Mouse (Mus musculus): Measurements from ENCODE around the gene Cab39l. TPM values are rescaled to one million over a fixed set of nuclear protein-coding genes. Genes with fewer than 3 reads are reported as not detected.
A peak's percentile ranks its signal among the peaks of the same experiment; 100 is the strongest.

Cab39l gene
- polyA plus RNA-seq, 1 experiment from 2014 or later, result 44.5 TPM

DNA sequence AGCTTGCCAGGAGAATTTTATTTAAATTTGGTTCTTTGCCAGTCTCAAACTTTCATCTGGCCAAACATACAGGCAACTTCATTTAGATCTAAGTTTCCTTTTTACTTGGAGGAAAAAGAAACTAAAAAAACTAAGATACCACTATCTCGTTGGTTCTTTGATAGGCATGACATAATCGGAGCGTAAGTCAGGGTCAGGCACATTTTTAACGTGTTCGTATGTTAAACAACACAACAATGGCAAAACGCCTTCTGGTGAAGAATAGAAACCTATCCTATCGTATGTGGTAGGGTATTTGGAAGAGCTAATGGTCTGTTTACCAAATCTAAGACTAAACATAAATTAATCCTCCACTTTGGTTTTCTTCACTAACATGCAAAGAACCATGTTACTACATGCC is 733 bp upstream of the Cab39l start:
- 20% methylated on average over 7 of the region's 7 CpGs for WGBS
- Histone ChIP-seq H3K4me3 (peak overlapping the region; percentile 91), H3K4me1 (0 out of 2 replicates have a peak, but pooled peaks cover 2% of the 10 kb centered on the region), H3K27me3 (no peaks in the 10 kb centered on the region), H3K36me3 (no peaks in the 10 kb centered on the region), H3K4me2 (peak overlapping the region; percentile 76), H3K9me3 (no peaks in the 10 kb centered on the region), H3K27ac (no peak overlapping the region), H3K9ac (peak overlapping the region; percentile 87)
- no peak for ATAC-seq (ENCODE audit: insufficient number of reproducible peaks, low FRiP score, low TSS enrichment, low read depth)

DNA sequence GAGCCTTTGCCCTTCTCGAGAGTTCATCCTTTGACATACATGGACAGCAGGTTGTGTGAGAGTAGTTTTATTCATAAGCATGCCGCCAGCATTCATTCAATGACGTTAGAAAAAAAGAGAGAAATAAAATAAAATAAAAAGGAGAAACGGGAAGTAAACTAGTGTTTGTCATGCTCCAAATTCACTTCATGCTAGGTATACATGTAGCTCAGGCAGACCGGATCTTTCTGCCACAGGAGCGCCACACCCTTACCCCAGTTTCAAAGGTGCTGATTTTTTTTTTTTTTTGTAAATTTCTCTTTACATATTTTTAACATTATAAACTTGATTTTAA is 667 bp downstream of the Cab39l start:
- Histone ChIP-seq H3K27me3 (no peaks in the 10 kb centered on the region), H3K4me1 (0 out of 2 replicates have a peak, but pooled peaks cover 2% of the 10 kb centered on the region), H3K36me3 (no peaks in the 10 kb centered on the region), H3K9ac (peak overlapping the region; percentile 87), H3K9me3 (no peaks in the 10 kb centered on the region), H3K4me2 (peak overlapping the region; percentile 76), H3K27ac (peak overlapping the region; percentile 89), H3K4me3 (peak overlapping the region; percentile 91)
- ATAC-seq (ENCODE audit: insufficient number of reproducible peaks, low FRiP score, low TSS enrichment, low read depth), result no peak
- 13% methylated on average over 6 of the region's 6 CpGs for WGBS

DNA sequence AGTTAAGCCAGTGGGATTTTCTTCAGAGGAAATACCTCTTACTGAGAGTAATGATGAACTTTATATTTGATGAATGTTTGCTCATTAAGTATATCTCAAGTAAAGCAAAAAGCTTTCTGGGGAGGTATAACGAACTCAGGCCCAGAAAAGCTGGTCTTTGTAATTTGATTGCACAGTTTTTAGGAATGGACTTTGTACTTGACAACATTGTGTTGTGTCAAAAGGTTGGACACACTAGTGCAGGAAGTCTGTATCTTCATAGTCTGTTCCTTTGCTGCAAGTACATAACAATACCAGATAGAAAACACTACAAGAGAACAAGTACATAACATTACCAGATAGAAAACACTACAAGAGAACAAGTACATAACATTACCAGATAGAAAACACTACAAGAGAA is 4.6 kb downstream of the Cab39l start:
- 80% methylated on average over 1 of the region's 1 CpGs for WGBS
- Histone ChIP-seq H3K36me3 (no peaks in the 10 kb centered on the region), H3K27me3 (no peaks in the 10 kb centered on the region), H3K4me1 (no peaks in the 10 kb centered on the region), H3K9ac (no peak overlapping the region), H3K4me3 (no peak overlapping the region), H3K9me3 (peaks cover 2% of the 10 kb centered on the region; the same call in 1 of the 2 replicates), H3K27ac (no peak overlapping the region), H3K4me2 (no peak overlapping the region)
- no peak for ATAC-seq (ENCODE audit: insufficient number of reproducible peaks, low FRiP score, low TSS enrichment, low read depth)

DNA sequence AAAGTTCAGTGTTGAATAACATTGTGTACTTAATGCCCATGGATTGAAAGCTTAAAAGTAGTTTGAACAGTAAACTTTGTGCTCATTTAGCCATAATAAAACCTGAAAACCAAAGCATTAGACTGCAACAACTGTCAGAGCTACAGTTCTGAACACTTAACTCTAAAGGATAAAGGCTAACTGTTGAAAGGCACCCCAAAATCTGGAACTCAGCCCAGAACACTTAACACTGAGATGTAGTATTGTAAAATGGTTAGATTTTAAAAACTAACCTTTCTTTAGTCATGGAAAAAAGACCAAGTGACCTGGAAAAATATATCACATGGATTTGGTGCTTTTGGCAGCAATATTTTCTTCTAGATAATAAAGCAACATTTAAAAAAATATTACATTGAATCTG is 7.2 kb downstream of the Cab39l start:
- Histone ChIP-seq H3K4me1 (no peaks in the 10 kb centered on the region), H3K9me3 (peaks cover 2% of the 10 kb centered on the region; the same call in 1 of the 2 replicates), H3K27me3 (no peaks in the 10 kb centered on the region), H3K9ac (no peak overlapping the region), H3K36me3 (no peaks in the 10 kb centered on the region), H3K4me2 (no peak overlapping the region), H3K4me3 (no peak overlapping the region), H3K27ac (no peak overlapping the region)
- ATAC-seq (ENCODE audit: insufficient number of reproducible peaks, low FRiP score, low TSS enrichment, low read depth), result no peak

DNA sequence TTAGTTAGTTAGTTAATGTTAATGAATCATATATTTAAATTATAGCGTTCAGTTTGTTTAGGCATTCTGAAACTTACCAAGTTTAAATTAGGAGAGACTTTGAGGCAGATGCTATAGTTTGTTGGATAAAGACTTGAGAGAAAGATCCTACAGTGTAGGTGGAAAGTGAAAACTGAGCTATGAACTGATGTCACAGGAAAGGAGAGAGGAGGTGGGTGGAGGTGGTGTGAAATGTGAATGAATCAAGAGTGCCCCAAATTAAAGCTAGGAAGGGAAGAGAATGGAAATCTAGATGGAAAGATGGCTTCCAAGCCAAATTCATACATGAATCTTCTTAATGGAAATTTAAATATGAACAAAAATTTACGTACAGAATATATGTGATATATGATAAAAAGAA is 25.7 kb downstream of the Cab39l start:
- Histone ChIP-seq H3K4me1 (no peaks in the 10 kb centered on the region; the same call in 1 of the 2 replicates), H3K9me3 (no peaks in the 10 kb centered on the region), H3K27ac (no peak overlapping the region), H3K36me3 (peaks cover 14% of the 10 kb centered on the region), H3K9ac (no peak overlapping the region), H3K27me3 (no peaks in the 10 kb centered on the region), H3K4me2 (no peak overlapping the region), H3K4me3 (no peak overlapping the region)
- 96% methylated on average over 2 of the region's 2 CpGs for WGBS
- ATAC-seq (ENCODE audit: insufficient number of reproducible peaks, low FRiP score, low TSS enrichment, low read depth), result no peak

DNA sequence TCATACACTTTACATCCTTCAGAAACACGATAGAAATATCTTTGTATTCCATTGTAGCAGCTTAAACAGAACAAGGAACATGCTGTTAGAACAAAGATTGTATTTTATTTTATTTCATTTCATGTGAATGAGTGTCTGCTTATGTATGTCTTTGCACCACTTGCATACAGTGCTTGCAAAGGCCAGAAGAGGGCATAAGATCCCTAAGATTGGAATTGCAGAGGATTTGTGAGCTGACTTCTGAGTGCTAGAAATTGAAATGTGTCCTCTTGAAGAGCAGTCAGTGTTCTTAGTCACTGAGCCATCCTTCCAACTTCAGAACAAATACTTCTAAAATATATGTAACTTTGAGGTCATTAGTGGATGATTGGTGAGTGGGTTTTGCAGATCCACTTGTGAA is 27.0 kb downstream of the Cab39l start:
- Histone ChIP-seq H3K27ac (no peak overlapping the region), H3K27me3 (no peaks in the 10 kb centered on the region), H3K9me3 (no peaks in the 10 kb centered on the region), H3K4me2 (no peak overlapping the region), H3K36me3 (0 out of 2 replicates have a peak, but pooled peaks cover 6% of the 10 kb centered on the region), H3K4me1 (no peaks in the 10 kb centered on the region; the same call in 1 of the 2 replicates), H3K9ac (no peak overlapping the region), H3K4me3 (no peak overlapping the region)
- ATAC-seq (ENCODE audit: insufficient number of reproducible peaks, low FRiP score, low TSS enrichment, low read depth), result no peak
- 68% methylated on average over 1 of the region's 1 CpGs for WGBS

DNA sequence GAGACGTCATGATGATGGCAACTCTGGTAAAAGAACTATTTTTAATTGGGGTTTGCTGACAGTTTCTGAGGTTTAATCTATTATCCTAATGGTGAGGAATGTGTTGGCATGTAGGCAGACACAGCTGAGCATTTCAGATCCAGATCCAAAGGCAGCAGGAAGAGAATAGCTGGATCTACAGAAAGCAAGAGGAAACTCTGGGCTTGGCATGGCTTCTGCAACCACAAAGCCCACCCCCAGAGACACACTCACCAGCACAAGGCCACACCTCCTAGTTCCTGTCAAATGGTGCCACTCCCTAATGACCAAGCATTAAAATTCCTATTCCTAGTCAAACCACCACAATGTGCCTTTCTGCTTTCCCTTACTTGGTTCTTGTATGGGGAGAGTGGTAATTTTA is 30.0 kb downstream of the Cab39l start:
- 0 out of 2 replicates have a peak, but pooled peaks cover 2% of the 10 kb centered on the region for H3K36me3 ChIP-seq
- H3K4me1 ChIP-seq, result no peaks in the 10 kb centered on the region; the same call in 1 of the 2 replicates
- no peak overlapping the region for H3K4me3 ChIP-seq
- H3K9ac ChIP-seq, result no peak overlapping the region
- H3K9me3 ChIP-seq, result no peaks in the 10 kb centered on the region
- ATAC-seq (ENCODE audit: insufficient number of reproducible peaks, low FRiP score, low TSS enrichment, low read depth), result no peak
- no peak overlapping the region for H3K27ac ChIP-seq
- no peak overlapping the region for H3K4me2 ChIP-seq
- 81% methylated on average over 1 of the region's 1 CpGs for WGBS
- no peaks in the 10 kb centered on the region for H3K27me3 ChIP-seq

DNA sequence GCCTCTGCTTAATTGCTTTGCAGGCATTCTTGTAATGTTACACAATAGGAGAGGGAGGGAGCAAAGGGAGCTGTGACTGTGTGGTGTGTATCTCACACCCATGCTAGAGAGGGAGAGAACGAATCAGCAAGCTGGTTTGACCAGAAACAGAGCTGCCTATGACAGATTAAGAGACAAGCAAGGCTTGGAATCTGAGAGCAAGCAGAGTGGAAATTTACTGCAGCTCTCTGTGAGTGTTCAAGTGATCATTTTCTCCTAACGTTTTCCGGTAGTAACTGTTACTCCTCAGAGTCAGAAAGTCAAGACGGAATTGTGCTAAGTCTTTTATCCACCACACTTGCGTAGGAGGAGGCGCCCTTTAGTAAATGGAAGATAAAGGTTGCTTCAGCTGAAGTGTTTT is 37.9 kb downstream of the Cab39l start:
- Histone ChIP-seq H3K27ac (peak overlapping the region; percentile 38; the same call in 1 of the 2 replicates), H3K36me3 (no peaks in the 10 kb centered on the region), H3K4me3 (no peak overlapping the region), H3K9me3 (no peaks in the 10 kb centered on the region), H3K27me3 (no peaks in the 10 kb centered on the region), H3K4me2 (no peak overlapping the region), H3K9ac (no peak overlapping the region), H3K4me1 (peaks cover 3% of the 10 kb centered on the region; the same call in 1 of the 2 replicates)
- no peak for ATAC-seq (ENCODE audit: insufficient number of reproducible peaks, low FRiP score, low TSS enrichment, low read depth)
- 47% methylated on average over 6 of the region's 6 CpGs for whole genome bisulfite sequencing

DNA sequence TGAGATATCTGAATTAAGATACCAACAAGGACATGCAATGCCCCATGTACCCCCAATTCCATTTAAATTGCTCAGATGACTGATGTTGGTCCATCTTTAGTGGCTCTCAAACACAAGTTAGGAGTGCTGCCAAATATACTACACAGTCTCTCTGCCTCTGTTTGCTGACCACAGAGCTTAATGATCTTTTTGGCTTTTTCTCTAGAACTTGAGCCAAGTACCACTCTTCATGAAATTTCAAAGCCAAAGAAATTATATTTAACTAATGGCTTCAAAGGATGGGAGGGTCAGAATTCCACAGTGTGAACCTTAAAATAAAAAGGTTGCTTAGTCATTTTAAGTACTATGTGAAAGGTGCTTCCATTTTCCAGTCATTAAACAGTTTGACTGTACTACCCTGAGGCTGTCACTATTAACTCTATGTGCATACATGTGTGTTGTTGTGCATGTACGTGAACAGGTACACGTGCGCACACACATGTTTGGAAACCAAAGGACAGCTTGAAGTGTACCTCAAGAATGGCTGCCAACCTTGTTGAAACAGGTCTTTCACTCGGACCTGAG is 44.6 kb downstream of the Cab39l start:
- Histone ChIP-seq H3K36me3 (no peaks in the 10 kb centered on the region), H3K9ac (no peak overlapping the region), H3K4me3 (no peak overlapping the region), H3K27ac (no peak overlapping the region), H3K4me1 (no peaks in the 10 kb centered on the region), H3K9me3 (no peaks in the 10 kb centered on the region), H3K27me3 (no peaks in the 10 kb centered on the region), H3K4me2 (no peak overlapping the region)
- no peak for ATAC-seq (ENCODE audit: insufficient number of reproducible peaks, low FRiP score, low TSS enrichment, low read depth)
- WGBS, result 83% methylated on average over 4 of the region's 4 CpGs

DNA sequence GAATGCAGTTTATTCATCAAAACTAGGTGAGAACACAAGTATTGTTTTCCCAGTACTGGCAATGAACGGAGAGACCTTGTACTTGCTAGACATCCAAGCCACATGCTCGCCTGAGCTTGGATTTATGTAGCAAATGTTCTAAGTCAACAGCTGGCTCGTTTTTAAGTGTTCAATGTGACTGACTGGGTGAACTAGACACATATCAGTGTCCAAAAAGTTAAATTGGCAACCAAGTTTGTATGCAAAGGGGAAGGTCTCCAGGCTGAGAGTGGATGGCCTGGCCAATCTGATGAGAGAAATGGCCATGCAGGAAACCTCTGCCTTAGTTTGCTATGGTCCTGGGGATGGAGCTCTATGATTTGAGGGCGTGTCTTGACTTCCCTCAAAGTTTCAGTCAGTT is 51.6 kb downstream of the Cab39l start:
- 76% methylated on average over 4 of the region's 4 CpGs for WGBS
- Histone ChIP-seq H3K27ac (no peak overlapping the region), H3K9ac (no peak overlapping the region), H3K27me3 (no peaks in the 10 kb centered on the region), H3K4me3 (no peak overlapping the region), H3K4me1 (no peaks in the 10 kb centered on the region), H3K9me3 (no peaks in the 10 kb centered on the region), H3K36me3 (no peaks in the 10 kb centered on the region), H3K4me2 (no peak overlapping the region)
- no peak for ATAC-seq (ENCODE audit: insufficient number of reproducible peaks, low FRiP score, low TSS enrichment, low read depth)

DNA sequence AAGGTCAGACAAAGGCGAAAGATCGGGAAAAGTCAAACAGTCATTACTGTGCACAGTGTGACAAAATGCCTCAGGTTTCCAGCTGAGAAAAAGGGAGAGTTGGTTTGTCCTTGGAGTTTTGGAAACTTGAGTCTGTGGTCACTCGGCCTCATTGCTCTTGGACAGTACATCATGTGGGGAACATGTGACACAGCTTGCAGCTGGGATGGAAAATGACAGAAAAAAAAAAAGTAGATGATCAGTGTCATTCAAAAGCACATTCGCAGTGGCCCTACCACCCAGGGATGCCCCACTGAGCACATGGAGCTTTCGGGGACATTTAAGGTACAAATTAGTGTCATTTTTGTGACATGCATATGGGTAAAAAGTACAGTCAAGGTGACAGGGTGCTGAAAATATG is 57.2 kb downstream of the Cab39l start:
- Histone ChIP-seq H3K9me3 (no peaks in the 10 kb centered on the region), H3K4me3 (no peak overlapping the region), H3K4me2 (no peak overlapping the region), H3K36me3 (no peaks in the 10 kb centered on the region), H3K4me1 (peaks cover 2% of the 10 kb centered on the region; the same call in 1 of the 2 replicates), H3K27ac (no peak overlapping the region), H3K27me3 (no peaks in the 10 kb centered on the region), H3K9ac (no peak overlapping the region)
- ATAC-seq (ENCODE audit: insufficient number of reproducible peaks, low FRiP score, low TSS enrichment, low read depth), result no peak
- 93% methylated on average over 5 of the region's 5 CpGs for WGBS

DNA sequence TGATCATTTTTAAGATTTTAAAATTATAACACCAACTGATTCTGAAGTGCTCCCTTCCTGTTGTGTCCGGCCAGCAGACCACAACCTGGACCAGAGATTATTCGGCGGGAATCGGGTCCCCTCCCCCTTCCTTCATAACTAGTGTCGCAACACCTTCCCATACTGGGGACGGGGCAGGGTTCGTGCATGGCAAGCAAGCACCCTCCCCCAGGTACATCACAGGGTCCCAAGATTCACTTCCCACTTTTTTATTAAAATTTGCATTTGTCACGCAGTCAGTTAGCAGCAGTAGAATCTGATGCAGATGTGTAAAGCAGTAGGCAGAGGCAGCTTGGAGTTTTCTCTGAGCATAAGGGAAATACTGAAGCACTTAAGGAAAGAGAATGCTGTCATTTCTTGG is 64.1 kb downstream of the Cab39l start:
- H3K9me3 ChIP-seq, result no peaks in the 10 kb centered on the region
- no peak overlapping the region for H3K9ac ChIP-seq
- H3K27me3 ChIP-seq, result no peaks in the 10 kb centered on the region
- H3K4me2 ChIP-seq, result no peak overlapping the region
- no peak overlapping the region for H3K27ac ChIP-seq
- H3K36me3 ChIP-seq, result no peaks in the 10 kb centered on the region
- no peak for ATAC-seq (ENCODE audit: insufficient number of reproducible peaks, low FRiP score, low TSS enrichment, low read depth)
- H3K4me3 ChIP-seq, result no peak overlapping the region
- H3K4me1 ChIP-seq, result no peaks in the 10 kb centered on the region
- 87% methylated on average over 8 of the region's 8 CpGs for WGBS

DNA sequence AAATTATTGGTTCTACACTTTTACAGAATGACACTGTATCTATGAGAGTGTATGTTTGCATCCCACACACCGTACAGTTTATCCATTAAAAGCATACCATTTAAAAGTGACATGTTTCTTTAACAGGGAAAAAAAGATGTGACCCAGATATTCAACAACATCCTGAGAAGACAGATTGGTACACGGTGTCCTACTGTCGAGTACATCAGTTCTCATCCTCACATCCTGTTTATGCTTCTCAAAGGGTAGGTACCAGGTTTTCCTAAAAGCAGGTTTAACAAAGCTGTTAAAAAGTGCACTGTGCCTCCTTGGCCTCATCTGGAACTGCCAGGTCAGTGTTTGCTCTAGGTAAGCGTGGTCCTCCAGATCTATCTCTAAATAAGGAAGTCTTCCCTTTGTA is 65.4 kb downstream of the Cab39l start:
- Histone ChIP-seq H3K9ac (no peak overlapping the region), H3K27ac (no peak overlapping the region), H3K4me2 (no peak overlapping the region), H3K9me3 (no peaks in the 10 kb centered on the region), H3K4me3 (no peak overlapping the region), H3K27me3 (no peaks in the 10 kb centered on the region), H3K4me1 (no peaks in the 10 kb centered on the region), H3K36me3 (no peaks in the 10 kb centered on the region)
- WGBS, result 90% methylated on average over 4 of the region's 4 CpGs
- ATAC-seq (ENCODE audit: insufficient number of reproducible peaks, low FRiP score, low TSS enrichment, low read depth), result no peak

All from limb, embryonic 15.5 days (tissue).